Mouse (Mus musculus) heart, postnatal 0 days (tissue): Measurements from ENCODE around the gene Tcf3.

Source experiments
- CTCF ChIP-seq: IDR thresholded peaks from 2 replicates; pipeline ENCODE4 v1.5.1; 2016; ENCODE audit warnings: antibody characterized with exemption, control low read depth, low read depth
- EP300 ChIP-seq: IDR thresholded peaks from 2 replicates; pipeline ENCODE4 v1.6.1; 2016; ENCODE audit warnings: antibody characterized with exemption, low read depth

DNA sequence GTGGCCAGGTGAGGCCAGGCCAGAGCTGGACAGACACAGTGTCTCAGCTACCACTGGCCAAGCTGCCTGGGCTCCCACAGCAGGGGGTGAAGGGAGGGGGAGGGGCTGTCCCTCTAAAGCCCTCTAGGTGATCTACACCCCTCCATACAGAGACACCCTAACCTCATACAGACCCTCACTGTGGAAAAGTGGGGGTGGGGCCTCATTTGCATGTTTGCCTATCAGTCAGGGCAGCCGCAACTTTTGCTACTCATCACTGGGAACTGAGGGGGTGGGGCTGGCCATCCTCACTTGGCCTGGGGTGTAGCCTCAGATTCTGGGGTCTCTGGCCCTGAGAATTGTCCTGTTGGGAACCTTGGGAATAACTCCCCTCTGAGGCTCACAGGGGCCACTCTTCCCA, 11.6 kb upstream of the Tcf3 start:
- TF ChIP-seq CTCF (no peak), EP300 (no peak)
